Mouse (Mus musculus) cerebellum, postnatal 14 days (tissue): ENCODE results near the gene Kcng3.

ENCODE experiments used
- DNase-seq, 2 experiments: peaks; one replicate each; pipeline ENCODE4 v3.0.0; 2021; ENCODE audit warnings: mixed read lengths in 2 of 2

The Kcng3 gene

GRCm38 (mm10) chr17:83630787-83631678, 662 bp downstream of the Kcng3 start:
- peak; percentile 9 to 23 for DNase-seq

- no peak for DNase-seq
These were observed 17.8 kb downstream of the Kcng3 start for GRCm38 (mm10) chr17:83613907-83614306.

DNA sequence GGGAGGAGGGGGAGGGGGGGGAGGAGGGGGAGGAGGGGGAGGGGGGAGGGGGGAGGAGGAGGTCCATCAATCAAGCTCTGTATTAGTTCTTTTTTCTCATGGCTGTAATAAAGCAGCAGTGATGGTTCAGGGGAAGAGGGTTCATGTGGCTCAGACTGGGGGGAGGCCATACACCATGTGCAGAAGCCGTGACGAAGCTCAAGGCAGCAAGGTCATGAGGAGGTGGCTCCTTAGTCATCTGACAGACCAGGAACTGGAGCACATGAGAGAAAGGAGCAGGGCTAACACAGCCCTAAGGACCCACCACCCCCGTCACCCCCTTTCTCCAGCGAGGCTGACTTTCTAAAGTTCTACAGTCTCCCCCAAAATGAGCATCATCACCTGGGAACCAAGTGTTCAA, 22.2 kb downstream of the Kcng3 start:
- no peak for DNase-seq

DNA sequence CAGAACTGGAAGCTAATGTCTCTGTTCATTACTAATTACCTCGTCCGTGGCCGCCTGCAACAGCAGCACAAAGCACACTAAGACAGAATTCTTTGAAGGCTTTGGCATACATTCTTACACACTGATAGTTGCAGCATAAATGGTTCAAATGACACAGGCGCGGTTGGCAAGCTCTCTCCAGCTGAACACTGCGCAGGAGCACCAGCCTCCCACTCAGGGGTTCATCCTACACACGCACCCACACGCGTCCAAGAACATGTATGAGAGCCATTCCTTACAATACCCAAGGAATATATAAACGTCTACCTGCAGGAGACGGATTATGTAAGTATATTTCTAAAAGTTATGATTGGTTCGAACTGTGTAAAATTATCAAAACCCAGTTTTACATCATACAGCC, 30.7 kb downstream of the Kcng3 start:
- no peak for DNase-seq

DNA sequence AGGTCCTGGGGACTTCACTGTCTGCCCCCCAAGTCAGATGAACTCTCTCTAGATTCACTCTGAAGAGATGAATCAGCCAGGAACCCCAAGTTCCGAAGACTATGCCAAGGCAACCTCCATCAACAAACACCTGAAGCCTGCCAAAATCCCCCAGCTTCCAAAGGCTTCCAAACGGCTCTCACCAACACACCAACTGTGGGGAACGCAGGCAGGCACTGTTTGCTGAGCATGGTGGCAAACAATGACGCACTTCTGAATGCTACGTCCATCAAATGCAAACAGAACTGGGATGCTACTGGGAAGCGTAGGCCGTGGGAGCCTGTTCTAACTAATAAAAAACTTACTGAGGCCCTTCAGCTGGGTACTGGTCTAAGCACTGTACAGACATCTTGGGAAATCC, 35.7 kb downstream of the Kcng3 start:
- DNase-seq: no peak

DNA sequence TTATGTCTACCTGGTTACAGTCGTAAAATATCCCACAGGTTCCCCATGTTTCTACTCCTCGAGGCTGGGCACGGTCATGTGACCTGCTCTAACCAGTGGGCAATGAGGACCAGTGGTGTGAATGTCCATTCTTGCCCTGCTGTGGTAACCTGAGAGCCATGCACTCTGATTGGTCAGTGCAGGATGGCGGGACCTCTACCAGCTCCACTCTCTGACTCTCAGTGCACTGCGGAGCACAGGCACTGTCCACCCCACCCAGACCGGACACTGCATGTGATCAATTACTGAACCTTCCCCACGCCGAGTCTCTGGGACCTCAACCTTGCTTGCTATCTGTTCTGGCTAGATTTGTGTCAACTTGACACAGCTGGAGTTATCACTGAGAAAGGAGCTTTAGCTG, 37.2 kb downstream of the Kcng3 start:
- no peak for DNase-seq

DNA sequence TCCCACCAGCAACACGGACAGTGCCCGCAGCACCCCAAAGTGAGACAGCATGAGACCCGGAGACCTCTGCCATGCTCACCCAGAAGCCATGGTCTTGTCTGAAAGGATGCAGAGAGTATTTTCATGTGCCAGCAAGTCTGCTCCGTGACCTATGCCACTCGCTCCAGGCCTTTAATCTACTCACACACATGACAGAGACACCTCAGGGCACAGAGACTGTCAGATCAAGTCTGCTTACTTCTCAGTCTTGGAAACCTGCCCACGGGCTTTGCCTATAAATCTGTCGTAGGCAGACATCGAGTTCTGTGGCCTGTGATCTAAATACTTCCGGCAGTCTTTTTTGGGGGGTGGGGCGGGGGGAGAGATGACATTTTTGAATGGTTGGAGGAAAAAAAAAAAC, 38.3 kb downstream of the Kcng3 start:
- DNase-seq: peak in 1 of 2 experiments; percentile 20

DNA sequence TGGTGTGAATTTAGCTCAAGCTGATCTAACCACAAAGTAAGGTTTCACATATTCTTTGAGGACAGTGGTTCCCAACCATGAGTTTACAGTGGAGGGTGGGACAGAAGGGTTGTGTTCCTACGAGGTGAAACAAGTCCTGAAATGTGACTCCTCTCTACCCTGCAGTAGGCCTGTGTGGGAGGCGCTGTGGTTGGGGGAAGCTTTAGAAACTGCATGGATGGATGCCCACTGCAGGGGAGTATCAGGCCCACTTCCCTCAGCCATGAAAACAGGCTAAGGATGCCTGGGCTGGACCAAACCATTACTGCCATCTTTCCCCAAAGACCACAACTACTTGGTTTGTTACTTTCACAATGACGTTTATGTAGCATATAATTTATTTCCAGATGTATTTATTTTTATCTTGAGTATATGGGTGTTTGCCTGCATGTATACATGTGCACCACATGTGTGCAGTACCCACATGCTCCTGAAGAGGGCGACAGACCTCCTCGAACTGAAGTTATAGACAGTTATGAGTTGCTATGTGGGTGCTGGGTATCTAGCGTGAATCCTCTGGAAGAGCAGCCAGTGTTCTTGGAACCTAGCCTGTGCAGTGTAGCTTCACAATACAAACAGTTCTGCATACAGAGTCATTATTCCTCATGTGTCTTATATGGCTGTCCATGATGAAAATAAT, 42.9 kb downstream of the Kcng3 start:
- peak in 1 of 2 experiments; percentile 15 for DNase-seq

GRCm38 (mm10) chr17:83587731-83588130, 44.0 kb downstream of the Kcng3 start:
- no peak for DNase-seq

GRCm38 (mm10) chr17:83582585-83582984, 49.1 kb downstream of the Kcng3 start:
- DNase-seq: no peak

DNA sequence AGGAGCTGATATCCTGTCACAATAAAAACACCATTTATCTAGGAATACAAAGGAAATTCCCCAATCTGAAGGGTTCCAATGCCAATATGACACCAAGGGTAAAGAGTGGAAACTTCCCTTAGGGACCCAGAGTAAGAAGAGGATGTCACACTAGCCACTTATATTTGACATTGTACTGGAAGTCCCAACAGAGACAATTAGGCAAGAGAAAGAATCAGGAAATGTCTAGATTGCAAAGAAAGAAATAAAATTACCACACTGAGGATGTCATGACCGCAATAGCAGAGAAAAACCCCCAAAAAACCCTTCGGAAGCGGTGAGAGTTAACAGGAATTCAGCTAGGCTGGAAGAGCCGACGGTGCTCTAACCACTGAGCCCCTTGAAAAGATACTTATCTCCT, 51.0 kb downstream of the Kcng3 start:
- no peak for DNase-seq

GRCm38 (mm10) chr17:83576810-83577371, 54.8 kb downstream of the Kcng3 start:
- no peak for DNase-seq

- DNase-seq: no peak
These were observed 57.1 kb downstream of the Kcng3 start for GRCm38 (mm10) chr17:83574615-83575014.

GRCm38 (mm10) chr17:83573128-83573527, 58.6 kb downstream of the Kcng3 start:
- peak; percentile 51 to 77 for DNase-seq

DNA sequence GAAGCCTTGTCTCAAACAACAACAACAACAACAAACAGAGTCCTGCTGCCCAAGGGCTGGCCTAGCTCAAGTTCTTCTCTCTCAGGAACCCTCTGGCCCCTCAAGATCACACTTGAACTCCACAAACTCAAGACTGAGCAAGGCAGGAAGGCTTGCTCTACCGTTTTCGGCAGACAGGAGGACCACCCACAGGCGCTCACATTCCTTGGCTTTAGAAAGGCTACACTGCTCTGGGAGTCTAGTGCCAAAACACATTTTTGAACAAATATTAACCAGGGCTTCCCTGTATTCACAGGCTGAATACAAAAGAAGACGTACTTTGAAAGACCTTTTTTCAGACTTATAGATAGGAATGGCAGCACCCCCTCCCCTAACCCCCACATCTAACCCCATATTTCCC, 59.3 kb downstream of the Kcng3 start:
- DNase-seq: no peak

DNA sequence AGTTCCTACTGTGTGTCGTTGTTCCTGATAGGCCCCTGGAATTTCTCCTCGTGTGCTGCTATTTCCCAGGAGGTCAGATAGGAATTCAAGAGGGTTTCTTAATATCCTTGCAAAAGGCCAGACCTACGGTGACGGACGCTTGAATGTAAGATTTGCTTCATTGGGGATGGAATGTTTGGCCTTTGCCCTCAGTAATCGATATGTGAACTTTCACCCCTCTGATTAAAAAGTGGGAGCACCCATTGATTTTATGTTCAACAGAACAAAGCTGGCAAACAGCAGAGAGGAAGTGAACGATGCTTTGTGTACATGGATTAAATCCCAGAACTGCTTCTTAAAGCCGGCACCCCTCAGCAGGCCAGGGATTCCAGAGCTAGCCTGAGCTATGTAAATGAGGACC, 64.3 kb downstream of the Kcng3 start:
- no peak for DNase-seq

DNA sequence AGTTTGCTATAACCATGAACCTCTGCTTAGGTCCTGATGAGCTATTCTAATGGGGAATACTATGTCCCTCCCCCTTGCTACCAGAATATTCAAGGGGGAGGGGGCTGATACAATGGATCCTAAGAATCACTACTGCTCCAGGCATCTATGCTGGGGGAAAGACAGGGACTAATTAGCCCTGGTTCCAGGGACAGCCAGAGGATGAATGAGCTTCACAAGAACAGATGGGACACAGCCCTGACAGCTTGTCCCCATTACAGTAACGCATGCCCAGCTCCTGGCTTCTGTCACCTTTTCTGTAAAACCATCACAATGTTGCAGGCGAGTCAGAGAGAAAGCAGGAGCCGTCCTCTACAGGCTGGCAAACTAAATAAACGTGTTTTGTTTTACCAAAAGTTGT, 66.2 kb downstream of the Kcng3 start:
- peak; percentile 64 for DNase-seq

GRCm38 (mm10) chr17:83564119-83564820, 67.4 kb downstream of the Kcng3 start:
- DNase-seq: peak; percentile 39 to 51

GRCm38 (mm10) chr17:83563703-83564111, 68.0 kb downstream of the Kcng3 start:
- peak; percentile 77 to 84 for DNase-seq

DNA sequence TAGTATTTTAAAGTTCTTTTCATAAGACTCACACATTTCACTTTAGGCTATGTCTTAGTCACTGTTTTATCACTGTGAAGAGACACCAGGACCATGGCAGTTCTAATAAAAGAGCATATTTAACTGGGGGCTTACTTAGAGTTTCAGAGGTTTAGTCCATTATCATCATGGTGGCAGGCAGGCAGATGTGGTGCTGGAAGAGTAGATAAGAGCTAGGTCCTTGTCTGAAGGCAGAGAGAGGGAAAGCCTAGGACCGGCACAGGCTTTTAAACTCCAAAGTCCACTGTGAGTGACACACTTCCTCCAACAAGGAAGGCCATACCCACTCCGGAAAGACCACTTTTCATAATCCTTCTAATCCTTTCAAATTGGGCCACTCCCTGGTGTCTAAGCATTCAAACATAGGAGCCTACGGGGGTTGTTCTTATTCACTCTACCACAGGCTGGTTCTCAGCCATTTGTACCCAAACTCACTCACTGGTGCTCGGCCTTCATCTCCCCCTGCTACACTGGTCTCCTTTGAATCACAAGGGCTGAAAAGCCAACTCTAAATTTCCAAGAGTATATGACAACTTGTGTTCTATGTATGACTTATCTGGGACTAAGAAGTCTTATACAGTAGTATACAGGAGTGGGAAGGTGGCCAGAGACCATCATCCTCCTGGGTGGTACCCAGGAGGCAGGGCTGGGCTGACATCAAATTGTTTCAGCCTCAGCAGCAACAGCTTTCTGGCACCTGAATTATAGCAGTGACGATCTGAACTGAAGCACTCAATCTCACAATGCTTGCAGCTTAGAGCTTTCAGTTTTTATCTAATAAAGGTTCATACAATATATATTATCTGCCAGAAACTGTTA, 69.3 kb downstream of the Kcng3 start:
- DNase-seq: no peak

DNA sequence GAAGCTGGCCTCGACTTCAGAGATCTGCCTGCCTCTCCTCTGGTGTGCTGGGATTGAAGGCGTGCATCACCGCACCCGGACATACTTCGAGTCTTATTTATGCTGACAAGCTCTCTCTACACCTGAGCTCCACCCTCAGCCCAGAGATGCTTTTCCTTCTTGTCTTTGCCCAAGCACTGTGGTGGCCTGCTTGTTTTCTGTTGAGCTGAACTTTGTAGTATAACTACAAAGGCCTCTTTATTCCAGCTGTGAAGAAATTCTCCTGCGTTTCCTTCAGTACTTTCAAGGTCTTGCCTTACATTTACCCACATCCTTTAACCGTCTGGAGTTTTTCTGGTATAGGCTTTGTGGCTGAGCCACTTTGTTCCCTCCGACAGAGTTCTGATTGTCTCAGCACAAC, 72.6 kb downstream of the Kcng3 start:
- DNase-seq: no peak

DNA sequence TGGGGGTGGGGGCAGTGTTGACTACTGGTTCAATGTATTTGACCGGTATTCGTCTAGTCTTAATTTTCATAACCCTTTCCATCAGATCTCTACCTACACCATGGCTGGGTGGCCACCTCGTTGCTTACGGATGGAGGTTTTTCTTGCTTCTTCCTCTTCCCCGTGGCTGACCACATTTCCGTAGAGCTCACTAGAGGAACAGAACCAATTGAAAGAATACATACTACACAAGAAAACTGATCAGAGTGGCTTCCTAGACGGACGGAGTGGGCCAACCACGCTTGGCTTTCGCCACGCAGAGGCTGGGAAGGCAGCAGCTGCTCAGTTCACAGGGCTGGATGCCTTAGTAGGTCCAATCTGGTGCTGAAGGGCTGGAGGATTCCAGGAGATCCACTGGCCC, 75.9 kb downstream of the Kcng3 start:
- no peak for DNase-seq
